Mouse (Mus musculus) embryo, embryonic 10.5 days (tissue): ENCODE results near the gene Pitpnc1.

ENCODE experiments used
- DNase-seq: peaks from one replicate; pipeline ENCODE4 v3.0.0-alpha.2; 2015; ENCODE audit warnings: low spot score

Pitpnc1 gene

DNA sequence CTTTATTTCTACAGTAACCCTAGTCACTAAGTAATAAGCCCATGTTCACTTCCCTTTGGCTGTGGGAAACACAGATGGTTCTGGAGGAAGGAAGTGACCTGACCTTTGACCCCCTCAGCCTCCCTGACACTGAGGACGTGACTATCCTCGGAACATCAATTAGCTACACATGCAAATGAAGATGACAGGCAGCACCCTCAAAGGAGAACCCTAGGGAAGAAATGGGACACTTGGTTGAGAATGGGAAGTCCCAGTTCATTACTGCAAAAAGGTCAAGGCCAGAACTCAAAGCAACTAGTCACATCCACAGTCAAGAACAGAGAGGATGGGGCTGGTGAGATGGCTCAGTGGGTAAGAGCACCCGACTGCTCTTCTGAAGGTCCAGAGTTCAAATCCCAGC is 29.4 kb downstream of the Pitpnc1 start:
- peak; percentile 28 for DNase-seq

GRCm38 (mm10) chr11:107438140-107438539 is 32.4 kb downstream of the Pitpnc1 start:
- no peak for DNase-seq

DNA sequence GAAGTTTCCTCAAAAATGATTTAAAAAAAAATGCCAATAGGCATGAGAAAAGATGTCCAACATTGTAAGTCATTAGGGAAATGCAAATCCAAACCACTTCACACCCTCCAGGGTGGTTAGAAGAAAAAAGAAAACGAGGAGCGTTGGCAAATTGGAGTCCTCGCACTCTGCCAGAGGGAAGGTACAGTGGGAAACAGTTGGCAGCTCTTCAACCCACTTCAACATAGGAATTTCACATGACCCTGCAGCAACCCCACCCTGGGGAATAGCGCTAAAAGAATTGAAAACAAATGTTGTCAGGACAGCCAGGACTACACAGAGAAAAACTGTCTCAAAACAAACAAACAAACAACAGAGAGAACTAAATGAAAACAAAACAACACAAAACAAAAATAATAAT is 32.8 kb downstream of the Pitpnc1 start:
- DNase-seq, result no peak

DNA sequence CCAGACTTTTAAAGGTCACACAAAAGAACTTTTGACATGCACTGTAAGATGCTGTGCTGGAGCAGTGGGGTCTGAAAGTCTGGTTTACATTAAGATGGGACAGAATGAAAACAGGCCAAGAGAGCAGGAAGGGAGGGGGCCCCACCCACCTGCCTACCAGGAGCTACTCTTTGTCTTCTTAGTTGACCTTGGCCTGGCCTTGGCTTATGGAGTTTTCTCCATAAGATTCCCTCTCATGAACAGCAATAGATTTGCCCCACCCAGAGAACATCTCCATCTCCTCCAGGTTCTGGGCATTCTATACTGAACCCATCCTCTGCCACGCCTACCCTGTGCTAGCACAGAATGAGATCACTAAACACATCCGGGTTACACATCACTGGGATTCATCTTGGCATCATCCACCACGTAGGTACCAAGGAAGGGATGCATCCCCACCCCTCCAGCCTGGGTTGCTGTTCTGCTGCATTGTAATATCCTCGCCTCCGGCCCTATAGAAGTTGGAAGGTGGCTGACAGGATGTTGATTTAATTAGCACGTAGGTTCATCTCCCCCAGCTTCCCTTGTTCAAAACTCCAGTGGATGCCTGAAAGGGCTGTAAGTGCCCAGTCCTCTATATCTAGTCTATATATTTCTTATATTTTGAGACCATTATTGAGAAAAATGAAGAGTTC is 34.6 kb downstream of the Pitpnc1 start:
- no peak for DNase-seq

DNA sequence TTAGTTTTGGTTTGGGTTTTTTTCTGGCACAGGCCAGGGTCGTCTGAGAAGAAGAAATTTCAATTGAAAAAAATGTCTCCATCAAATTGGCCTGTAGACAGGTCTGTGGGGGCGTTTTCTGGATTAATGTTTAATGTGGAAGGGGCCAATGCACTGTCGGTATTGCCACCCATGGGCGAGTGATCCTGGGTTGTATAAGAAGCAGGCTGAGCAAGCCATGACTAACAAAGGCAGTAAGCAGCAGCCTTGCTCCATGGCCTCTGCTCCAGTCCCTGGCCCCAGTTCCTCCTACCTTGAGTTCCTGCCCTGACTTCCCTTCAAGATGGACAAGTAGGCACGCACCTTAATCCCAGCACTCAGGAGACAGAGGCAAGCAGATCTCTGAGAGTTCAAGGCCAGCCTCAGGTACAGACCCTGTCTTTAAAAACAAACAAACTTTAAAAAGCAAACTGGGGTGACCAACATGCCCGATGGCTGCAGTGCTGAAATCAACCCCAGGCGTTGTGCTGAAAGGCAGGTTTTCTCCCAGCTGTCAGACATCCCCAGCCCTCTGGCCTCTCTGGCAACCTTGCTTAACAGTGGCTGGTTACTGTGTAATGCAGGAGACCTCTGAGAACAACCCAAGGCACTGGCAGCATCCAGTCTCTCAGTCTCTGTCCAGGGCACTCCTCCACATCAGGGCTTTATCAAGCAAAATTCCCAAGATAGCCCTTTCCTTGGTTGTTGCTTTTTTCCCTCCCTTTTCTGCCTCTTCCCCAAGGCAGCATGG is 39.1 kb downstream of the Pitpnc1 start:
- DNase-seq, result no peak

DNA sequence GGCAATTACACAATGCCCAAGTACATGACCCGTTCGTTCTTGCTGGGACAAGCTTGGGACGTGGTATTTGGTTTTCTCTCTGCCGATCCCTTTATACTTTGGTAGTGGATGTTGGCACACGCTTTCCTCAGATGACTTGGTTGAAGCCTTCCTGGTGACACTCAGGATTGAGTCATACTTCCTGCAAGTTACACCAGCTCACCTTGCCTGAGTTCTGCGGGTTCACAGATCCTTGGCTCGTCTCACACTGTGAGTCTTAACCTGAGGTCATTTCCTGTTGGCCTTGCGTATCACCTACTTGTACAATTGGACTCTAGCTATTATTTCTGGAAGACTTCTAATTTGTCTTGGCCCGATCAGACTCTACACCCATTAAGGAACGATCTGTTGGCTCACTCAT is 42.5 kb downstream of the Pitpnc1 start:
- no peak for DNase-seq

- DNase-seq, result no peak
These were observed 46.3 kb downstream of the Pitpnc1 start for GRCm38 (mm10) chr11:107424176-107424575.

DNA sequence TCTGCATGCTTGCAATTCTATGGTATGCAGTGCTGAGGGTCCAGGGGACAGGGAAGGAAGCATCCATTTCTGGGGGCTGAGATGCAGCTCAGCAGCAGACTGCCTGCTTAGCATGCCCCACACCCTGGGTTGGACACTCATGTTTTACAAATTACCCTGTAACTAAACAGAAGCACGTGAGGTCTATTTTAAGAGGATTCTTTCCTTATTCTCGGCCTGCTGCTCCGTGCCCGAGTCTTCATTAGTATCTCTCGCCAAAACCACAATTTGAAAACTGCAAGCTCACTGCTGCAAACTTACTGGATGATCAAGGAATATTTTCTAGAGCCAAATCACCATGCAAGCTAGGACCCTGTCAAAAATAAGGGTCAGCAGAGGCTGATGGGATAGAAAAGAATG is 48.1 kb downstream of the Pitpnc1 start:
- no peak for DNase-seq

- DNase-seq, result no peak
These were observed 48.6 kb downstream of the Pitpnc1 start for GRCm38 (mm10) chr11:107421751-107422355.

GRCm38 (mm10) chr11:107419925-107420324 is 50.6 kb downstream of the Pitpnc1 start:
- DNase-seq, result no peak

- peak; percentile 24 for DNase-seq
These were observed 53.4 kb downstream of the Pitpnc1 start for GRCm38 (mm10) chr11:107417041-107417583.

GRCm38 (mm10) chr11:107416561-107416926 is 54.0 kb downstream of the Pitpnc1 start:
- peak; percentile 70 for DNase-seq

DNA sequence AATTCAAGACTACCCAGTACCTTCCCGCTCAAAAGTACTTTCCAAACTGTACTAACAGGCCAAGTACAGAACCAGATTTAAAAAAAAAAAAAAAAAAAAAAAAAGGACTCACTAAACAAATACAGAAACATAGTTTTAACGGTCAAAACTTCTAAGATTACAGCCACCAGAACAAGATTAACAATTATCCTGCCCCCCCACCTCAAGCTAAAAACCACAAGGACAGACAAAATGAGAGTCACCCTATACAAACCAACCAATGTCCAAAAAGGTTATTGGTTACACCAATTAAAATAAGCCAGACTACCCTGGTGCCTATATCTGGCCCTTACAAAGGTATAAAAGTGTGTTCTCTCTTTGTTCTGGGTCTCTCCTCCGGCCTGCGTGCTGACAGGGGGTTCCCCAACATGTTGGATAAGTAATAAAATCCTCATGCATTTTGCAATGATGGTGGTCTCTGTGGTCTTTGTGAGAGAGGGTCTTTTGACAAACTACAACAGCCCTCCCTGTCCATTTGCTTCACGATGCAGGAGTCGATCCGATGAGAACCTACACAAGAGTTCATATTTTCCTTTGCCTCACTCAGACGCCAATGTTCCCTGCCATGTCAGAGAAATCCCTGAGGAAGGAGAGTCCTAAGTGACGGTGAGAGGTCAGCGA is 54.5 kb downstream of the Pitpnc1 start:
- no peak for DNase-seq

GRCm38 (mm10) chr11:107414996-107415747 is 55.3 kb downstream of the Pitpnc1 start:
- no peak for DNase-seq

GRCm38 (mm10) chr11:107413251-107413655 is 57.2 kb downstream of the Pitpnc1 start:
- DNase-seq, result peak; percentile 84

- no peak for DNase-seq
These were observed 58.4 kb downstream of the Pitpnc1 start for GRCm38 (mm10) chr11:107412128-107412527.

DNA sequence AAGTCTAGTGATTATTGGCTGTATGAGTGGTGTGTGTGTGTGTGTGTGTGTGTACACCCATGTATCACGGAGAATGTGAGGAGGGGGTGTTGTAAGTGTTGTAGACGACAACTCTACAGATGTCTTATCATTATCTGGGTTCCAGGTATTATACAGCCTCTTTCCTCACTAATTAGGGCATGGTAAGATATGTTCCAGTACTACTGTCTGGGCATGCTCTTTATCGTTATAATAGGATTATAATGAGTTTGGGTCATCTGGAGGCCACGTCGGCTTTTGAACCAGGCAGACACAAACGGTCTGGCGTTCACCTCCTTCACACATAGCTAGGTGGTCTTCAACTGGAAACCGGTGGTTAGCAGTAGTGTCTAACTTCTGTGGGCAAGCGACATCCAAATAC is 58.9 kb downstream of the Pitpnc1 start:
- no peak for DNase-seq

- DNase-seq, result no peak
These were observed 59.7 kb downstream of the Pitpnc1 start for GRCm38 (mm10) chr11:107410804-107411203.

- no peak for DNase-seq
These were observed 60.3 kb downstream of the Pitpnc1 start for GRCm38 (mm10) chr11:107410090-107410732.

DNA sequence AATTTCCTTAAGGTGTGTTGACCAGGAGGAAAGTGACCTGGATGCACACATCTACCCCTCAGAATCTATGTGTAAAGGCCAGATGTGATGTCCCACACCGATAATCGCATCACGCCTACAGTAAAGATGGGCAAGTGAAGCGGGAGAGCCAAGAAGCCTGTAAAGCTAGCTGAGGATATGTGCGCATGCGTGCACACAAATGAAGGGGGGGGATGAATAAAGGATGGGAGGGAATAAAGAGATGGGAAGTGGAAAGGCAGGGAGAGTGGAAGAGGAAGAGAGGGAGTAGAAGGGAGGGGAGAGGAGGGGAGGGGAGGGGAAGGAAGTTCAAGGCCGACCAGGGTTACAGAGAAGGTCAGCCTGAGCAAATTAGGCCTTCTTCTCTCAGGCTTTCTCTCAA is 61.6 kb downstream of the Pitpnc1 start:
- no peak for DNase-seq

GRCm38 (mm10) chr11:107407698-107408097 is 62.8 kb downstream of the Pitpnc1 start:
- no peak for DNase-seq
